In genomic region chr4:41532420-41532819, GRCm38 (mm10) we compare ENCODE assay signal across 11 mouse cellular contexts. TPM values are rescaled to one million over a fixed set of nuclear protein-coding genes. Genes with fewer than 3 reads are reported as not detected.
A peak's percentile ranks its signal among the peaks of the same experiment; 100 is the strongest.
DNase-seq lines count a peak whose midpoint lies in the region; ATAC-seq and TF ChIP-seq lines count a peak whose summit lies in the region.
"Had no signal": no experiment of that assay in that cellular context is flagged by ENCODE, and none has a peak within 500 bp of the region (broad histone marks: within the 10 kb centered on the region; RNA-seq: fewer than 3 reads in every experiment).

No protein-coding gene starts in this region.

- peak; percentile 57 for DNase-seq in heart, postnatal 4 days
- DNase-seq in heart, postnatal 25 days (ENCODE audit: low spot score), result no peak
- peak; percentile 18 for DNase-seq in thymus, postnatal 0 days (ENCODE audit: low spot score)
- DNase-seq in thymus, adult 2 months, result no peak
- DNase-seq in embryonic facial prominence, embryonic 14.5 days (ENCODE audit: low spot score), result peak; percentile 52
- peak; percentile 69 for DNase-seq in thymus, postnatal 4 days
- no peak for DNase-seq in left cerebral cortex, postnatal 4 days
- DNase-seq: cerebellum, adult 2 months; forebrain, postnatal 0 days had no signal

- H3K9me3 ChIP-seq in embryonic facial prominence, embryonic 14.5 days (ENCODE audit: control insufficient read depth, low read length), result no peaks in the 10 kb centered on the region
- H3K9me3 ChIP-seq in midbrain, embryonic 16.5 days (replicated peaks; ENCODE audit: control insufficient read depth, low read length, poor library complexity, severe bottlenecking), result no peaks in the 10 kb centered on the region
- H3K9me3 ChIP-seq: neural tube, embryonic 13.5 days had no signal

- no peaks in the 10 kb centered on the region for H3K4me1 ChIP-seq in thymus, adult 2 months (replicated peaks; ENCODE audit: control insufficient read depth, insufficient read depth, low read length)
- no peaks in the 10 kb centered on the region for H3K4me1 ChIP-seq in embryonic facial prominence, embryonic 14.5 days (ENCODE audit: control insufficient read depth, insufficient read depth, low read length)
- peaks cover 20% of the 10 kb centered on the region for H3K4me1 ChIP-seq in midbrain, embryonic 16.5 days (ENCODE audit: control insufficient read depth, insufficient read depth, low read length)

- H3K4me3 ChIP-seq in thymus, adult 2 months (ENCODE audit: control insufficient read depth, insufficient read depth, low read length), result no peak overlapping the region
- H3K4me3 ChIP-seq in embryonic facial prominence, embryonic 14.5 days (ENCODE audit: low read depth, low read length), result no peak overlapping the region
- no peak overlapping the region for H3K4me3 ChIP-seq in midbrain, embryonic 16.5 days (ENCODE audit: low read depth, low read length)
- H3K4me3 ChIP-seq: neural tube, embryonic 13.5 days had no signal

- no peaks in the 10 kb centered on the region for H3K27me3 ChIP-seq in thymus, adult 2 months (ENCODE audit: control insufficient read depth, insufficient read depth, low read length)
- no peaks in the 10 kb centered on the region for H3K27me3 ChIP-seq in embryonic facial prominence, embryonic 14.5 days (replicated peaks; ENCODE audit: control insufficient read depth, insufficient read depth, low read length)
- H3K27me3 ChIP-seq in midbrain, embryonic 16.5 days (ENCODE audit: control insufficient read depth, insufficient read depth, low read depth, low read length), result no peaks in the 10 kb centered on the region
- H3K27me3 ChIP-seq: neural tube, embryonic 13.5 days had no signal

- intact Hi-C loops in heart, postnatal 25 days (cut with DNase I), result no loop called here
- intact Hi-C loops in left cerebral cortex, postnatal 4 days (cut with DNase I), result no loop called here

- TF ChIP-seq POLR2A in thymus, adult 2 months (IDR thresholded peaks at IDR 0.05; ENCODE audit: control insufficient read depth, extremely low read depth, insufficient read depth, low read length, poor library complexity), result no peak

- H3K36me3 ChIP-seq in thymus, adult 2 months (ENCODE audit: control insufficient read depth, insufficient read depth, low read length), result no peaks in the 10 kb centered on the region
- no peaks in the 10 kb centered on the region for H3K36me3 ChIP-seq in embryonic facial prominence, embryonic 14.5 days (ENCODE audit: control insufficient read depth, insufficient read depth, low read length)
- H3K36me3 ChIP-seq in midbrain, embryonic 16.5 days (ENCODE audit: control insufficient read depth, insufficient read depth, low read length), result no peaks in the 10 kb centered on the region
- H3K36me3 ChIP-seq: neural tube, embryonic 13.5 days had no signal

- ATAC-seq in embryonic facial prominence, embryonic 14.5 days (ENCODE audit: low read depth), result no peak
- ATAC-seq in midbrain, embryonic 16.5 days, result no peak
- ATAC-seq: forebrain, postnatal 0 days had no signal

- H3K27ac ChIP-seq in thymus, adult 2 months (ENCODE audit: control insufficient read depth, insufficient read depth, low read length), result no peak overlapping the region
- H3K27ac ChIP-seq in embryonic facial prominence, embryonic 14.5 days (replicated peaks; ENCODE audit: low read depth, low read length), result no peak overlapping the region
- no peak overlapping the region for H3K27ac ChIP-seq in midbrain, embryonic 16.5 days (ENCODE audit: low read length)
- H3K27ac ChIP-seq: neural tube, embryonic 13.5 days had no signal

- no peak for TF ChIP-seq CTCF in thymus, adult 2 months (IDR thresholded peaks at IDR 0.05; ENCODE audit: borderline replicate concordance, control insufficient read depth, extremely low read depth, insufficient read depth, low read length, poor library complexity)

- 39% methylated on average over 6 of the region's 6 CpGs for whole genome bisulfite sequencing in thymus, adult 2 months
- WGBS in embryonic facial prominence, embryonic 14.5 days, result 17% methylated on average over 6 of the region's 6 CpGs
- 39% methylated on average over 6 of the region's 6 CpGs for WGBS in midbrain, embryonic 16.5 days

- no peak overlapping the region for H3K4me2 ChIP-seq in embryonic facial prominence, embryonic 14.5 days (ENCODE audit: low read depth, low read length)
- H3K4me2 ChIP-seq in midbrain, embryonic 16.5 days (ENCODE audit: low read length), result no peak overlapping the region
- H3K4me2 ChIP-seq: neural tube, embryonic 13.5 days had no signal

- H3K9ac ChIP-seq in embryonic facial prominence, embryonic 14.5 days (ENCODE audit: low read depth, low read length), result no peak overlapping the region
- no peak overlapping the region for H3K9ac ChIP-seq in midbrain, embryonic 16.5 days (ENCODE audit: low read depth, low read length)
- H3K9ac ChIP-seq: forebrain, postnatal 0 days; neural tube, embryonic 13.5 days had no signal

RNA-seq across cellular contexts. Expression of gene 1110017D15Rik, which starts 15.3 kb away (rescaled TPM):
- total RNA-seq in heart, postnatal 4 days (2021), result not detected
- total RNA-seq in heart, postnatal 25 days (2021), result not detected
- polyA plus RNA-seq in thymus, postnatal 0 days (2015; fragmentation: Nextera tagmentation; extraction: Ambion mirVana), result 0.94 and 1.5 TPM in 2 replicates
- polyA plus RNA-seq in thymus, adult 2 months (2012; rRNA removed), result 0.87 and 1.7 TPM in 2 replicates
- polyA plus RNA-seq in embryonic facial prominence, embryonic 14.5 days (2014; fragmentation: Nextera tagmentation; extraction: Ambion mirVana), result 6.0 and 16.3 TPM in 2 replicates
- total RNA-seq in left cerebral cortex, postnatal 4 days (2021), result 10 to 100 TPM; 11.6 to 12.8 TPM
- 15.1 and 18.5 TPM in 2 replicates for polyA plus RNA-seq in midbrain, embryonic 16.5 days (2015; fragmentation: Nextera tagmentation; extraction: Ambion mirVana)

RNA-seq across cellular contexts. Expression of gene AI464131, which starts 29.5 kb away (rescaled TPM):
- 10 to 100 TPM in 1 of 2 experiments, 1 to 10 TPM in 1; 9.2 to 10.7 TPM for total RNA-seq in heart, postnatal 4 days (2021)
- total RNA-seq in heart, postnatal 25 days (2021), result 10 to 100 TPM; 10.2 to 10.4 TPM
- polyA plus RNA-seq in thymus, postnatal 0 days (2015; fragmentation: Nextera tagmentation; extraction: Ambion mirVana), result 0.60 TPM in 2 replicates
- polyA plus RNA-seq in thymus, adult 2 months (2012; rRNA removed), result 2.1 and 2.6 TPM in 2 replicates
- 12.5 and 13.7 TPM in 2 replicates for polyA plus RNA-seq in embryonic facial prominence, embryonic 14.5 days (2014; fragmentation: Nextera tagmentation; extraction: Ambion mirVana)
- total RNA-seq in left cerebral cortex, postnatal 4 days (2021), result 10 to 100 TPM; 16.9 to 20.6 TPM
- polyA plus RNA-seq in midbrain, embryonic 16.5 days (2015; fragmentation: Nextera tagmentation; extraction: Ambion mirVana), result 7.4 and 11.6 TPM in 2 replicates

RNA-seq across cellular contexts. Expression of gene Fam219a, which starts 36.9 kb away (rescaled TPM):
- total RNA-seq in heart, postnatal 4 days (2021), result 10 to 100 TPM; 15.3 to 15.5 TPM
- 10 to 100 TPM; 12.5 to 14.3 TPM for total RNA-seq in heart, postnatal 25 days (2021)
- 1.6 and 2.7 TPM in 2 replicates for polyA plus RNA-seq in thymus, postnatal 0 days (2015; fragmentation: Nextera tagmentation; extraction: Ambion mirVana)
- 23.0 and 29.8 TPM in 2 replicates for polyA plus RNA-seq in thymus, adult 2 months (2012; rRNA removed)
- 4.0 and 4.1 TPM in 2 replicates for polyA plus RNA-seq in embryonic facial prominence, embryonic 14.5 days (2014; fragmentation: Nextera tagmentation; extraction: Ambion mirVana)
- 100 to 1,000 TPM; 146 to 159 TPM for total RNA-seq in left cerebral cortex, postnatal 4 days (2021)
- 16.4 and 21.7 TPM in 2 replicates for polyA plus RNA-seq in midbrain, embryonic 16.5 days (2015; fragmentation: Nextera tagmentation; extraction: Ambion mirVana)

RNA-seq across cellular contexts. Expression of gene Dnaic1, which starts 37.2 kb away (rescaled TPM):
- 1 to 10 TPM; 1.3 to 1.7 TPM for total RNA-seq in heart, postnatal 4 days (2021)
- 1 to 10 TPM; 1.8 to 2.7 TPM for total RNA-seq in heart, postnatal 25 days (2021)
- 0.60 and 0.91 TPM in 2 replicates for polyA plus RNA-seq in thymus, postnatal 0 days (2015; fragmentation: Nextera tagmentation; extraction: Ambion mirVana)
- polyA plus RNA-seq in thymus, adult 2 months (2012; rRNA removed), result 0.18 and 0.96 TPM in 2 replicates
- 1.6 and 3.7 TPM in 2 replicates for polyA plus RNA-seq in embryonic facial prominence, embryonic 14.5 days (2014; fragmentation: Nextera tagmentation; extraction: Ambion mirVana)
- 1 to 10 TPM; 2.1 to 3.7 TPM for total RNA-seq in left cerebral cortex, postnatal 4 days (2021)
- 1.4 and 2.6 TPM in 2 replicates for polyA plus RNA-seq in midbrain, embryonic 16.5 days (2015; fragmentation: Nextera tagmentation; extraction: Ambion mirVana)

Comparison
In these comparisons a context has a peak if more than half of its experiments do, and no peak if none do; other contexts are left out.
1. DNase-seq: peak in heart, postnatal 4 days (single experiment), thymus, postnatal 0 days (single experiment), embryonic facial prominence, embryonic 14.5 days (single experiment) and thymus, postnatal 4 days (single experiment); none in heart, postnatal 25 days (single experiment), thymus, adult 2 months (single experiment) and left cerebral cortex, postnatal 4 days (single experiment).